Mouse (Mus musculus) heart, adult 2 months (tissue): ENCODE measurements around the gene Ern1. TPM values are rescaled to one million over a fixed set of nuclear protein-coding genes. Genes with fewer than 3 reads are reported as not detected.

Experiments used
- DNase-seq, 2 experiments: peaks; one replicate each; pipeline ENCODE4 v3.0.0; 2021
- H3K27ac ChIP-seq: fragments of 200-600 bp; 2 replicates; pipeline ENCODE4 v1.8.1; 2022
- H3K27me3 ChIP-seq: fragments of 200-500 bp; 2 replicates; pipeline ENCODE4 v1.6.1; 2012; ENCODE audit warnings: mild to moderate bottlenecking, low read length, inconsistent platforms, mixed read lengths; ENCODE audit not compliant: control insufficient read depth, insufficient read depth
- H3K36me3 ChIP-seq: fragments of 200-500 bp; 2 replicates; pipeline ENCODE4 v1.6.1; 2012; ENCODE audit warnings: low read length, inconsistent platforms; ENCODE audit not compliant: control insufficient read depth, insufficient read depth
- H3K4me1 ChIP-seq: fragments of 200-500 bp; 2 replicates; pipeline ENCODE4 v1.6.1; 2011; ENCODE audit warnings: low read length; ENCODE audit not compliant: control insufficient read depth, insufficient read depth
- H3K4me3 ChIP-seq: fragments of 200-600 bp; 2 replicates; pipeline ENCODE4 v1.8.1; 2022
- H3K79me2 ChIP-seq: fragments of 200-500 bp; replicated peaks from 2 replicates; pipeline ENCODE4 v1.6.1; 2012; ENCODE audit warnings: mild to moderate bottlenecking, inconsistent platforms, low read length, moderate library complexity, mixed read lengths; ENCODE audit not compliant: control insufficient read depth, insufficient read depth
- H3K9ac ChIP-seq: fragments of 200-500 bp; 2 replicates; pipeline ENCODE4 v1.6.1; 2012; ENCODE audit warnings: low read depth, mild to moderate bottlenecking, control low read depth, inconsistent platforms, low read length, mixed read lengths
- CTCF ChIP-seq: fragments of 200-600 bp; IDR thresholded peaks from 2 replicates; pipeline ENCODE4 v1.8.1; 2022; ENCODE audit warnings: antibody characterized with exemption, mild to moderate bottlenecking, moderate library complexity
- EP300 ChIP-seq: fragments of 200-500 bp; IDR thresholded peaks from 2 replicates; pipeline ENCODE4 v1.6.1; 2011; ENCODE audit warnings: low read depth, low read length, control low read depth; ENCODE audit not compliant: insufficient read depth
- POLR2A ChIP-seq: fragments of 200-500 bp; IDR thresholded peaks from 2 replicates; pipeline ENCODE4 v1.6.1; 2011; ENCODE audit warnings: mild to moderate bottlenecking, low read depth, low read length, control low read depth; ENCODE audit not compliant: insufficient read depth
- WGBS: fragments of 180-500 bp; shearing (Covaris S2); methylation state at CpG from one replicate; pipeline ENCODE4 v1.1.7; 2018; 5-methylcytosine and 5-hydroxymethylcytosine counted together
- intact Hi-C: fragments of 180-260 bp; cut with DNase I; formaldehyde crosslinking; loops from one replicate; pipeline ENCODE4 v1.15.1; 2025
- polyA plus RNA-seq: library from polyadenylated mRNA; depleted of rRNA; stranded (reverse); fragments of >200 nt; gene quantifications from 2 replicates; pipeline ENCODE4 v1.2.3, GENCODE M21; 2012
- total RNA-seq, 2 experiments: library from RNA; stranded (reverse); gene quantifications; 2 replicates each; pipeline ENCODE4 v1.2.3; 2021

The Ern1 gene
- total and polyA plus RNA-seq, 3 experiments, result 6.4 to 13.9 (median 10.2) TPM

GRCm38 (mm10) chr11:106464681-106465544, 22.7 kb downstream of the Ern1 start:
- peaks cover 5% of the 10 kb centered on the region; the same call in 1 of the 2 replicates for H3K36me3 ChIP-seq
- H3K79me2 ChIP-seq, result no peaks in the 10 kb centered on the region
- WGBS, result 82% methylated on average over 4 of the region's 4 CpGs
- no peaks in the 10 kb centered on the region; the same call in none of the 2 replicates for H3K4me1 ChIP-seq
- TF ChIP-seq CTCF, result no peak
- TF ChIP-seq EP300, result no peak
- TF ChIP-seq POLR2A, result no peak
- no peak overlapping the region for H3K4me3 ChIP-seq
- H3K27ac ChIP-seq, result no peak overlapping the region
- H3K27me3 ChIP-seq, result no peaks in the 10 kb centered on the region
- intact Hi-C loops, result no loop called here
- no peak for DNase-seq
- no peak overlapping the region for H3K9ac ChIP-seq

DNA sequence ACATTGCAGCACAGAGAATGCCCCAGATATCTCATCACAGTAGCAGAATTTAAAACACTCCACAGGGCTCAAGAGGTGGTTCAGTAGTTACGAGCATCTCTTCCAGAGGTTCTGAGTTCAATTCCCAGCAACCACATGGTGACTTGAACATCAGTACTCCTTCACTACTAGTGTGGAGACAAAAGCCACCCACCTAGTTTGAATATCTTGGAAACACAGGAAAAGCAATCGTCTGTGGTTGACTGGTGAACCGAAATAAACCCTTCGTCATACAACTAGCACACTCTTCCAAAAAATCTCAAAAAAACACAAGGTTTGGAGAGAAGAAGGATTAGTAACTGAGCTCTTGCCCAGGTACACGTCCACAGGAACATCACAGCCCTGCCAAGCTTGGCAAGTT, 23.8 kb downstream of the Ern1 start:
- WGBS, result 56% methylated on average over 5 of the region's 5 CpGs
- Histone ChIP-seq H3K27ac (no peak overlapping the region), H3K9ac (no peak overlapping the region), H3K79me2 (peaks cover 1% of the 10 kb centered on the region; the same call in 1 of the 2 replicates), H3K27me3 (no peaks in the 10 kb centered on the region), H3K36me3 (peaks cover 5% of the 10 kb centered on the region; the same call in 1 of the 2 replicates), H3K4me3 (no peak overlapping the region), H3K4me1 (peaks cover 1% of the 10 kb centered on the region)
- TF ChIP-seq CTCF, result no peak
- no peak for TF ChIP-seq POLR2A
- no peak for TF ChIP-seq EP300
- DNase-seq, result no peak
- intact Hi-C loops, result no loop called here

DNA sequence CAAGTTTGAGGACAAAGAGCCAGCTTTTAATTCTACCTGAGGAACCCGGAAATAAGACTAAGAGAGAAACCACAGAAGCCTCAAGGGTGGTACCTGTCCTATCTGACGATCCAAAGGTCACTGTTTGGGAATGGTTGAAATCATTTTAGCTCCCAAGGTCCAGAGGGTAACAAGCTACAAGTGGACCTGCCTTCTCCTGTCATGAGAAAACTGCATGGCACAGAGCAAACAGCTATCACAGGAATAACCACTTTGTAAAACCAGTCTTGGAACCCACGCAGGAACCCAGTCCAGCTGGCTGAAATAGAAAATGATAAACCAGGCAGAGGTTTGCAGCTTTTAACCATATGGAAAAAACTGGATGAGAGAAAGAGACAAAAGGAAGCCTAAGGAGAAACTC, 25.3 kb downstream of the Ern1 start:
- Histone ChIP-seq H3K9ac (no peak overlapping the region), H3K36me3 (peaks cover 11% of the 10 kb centered on the region), H3K4me1 (peaks cover 5% of the 10 kb centered on the region), H3K27me3 (no peaks in the 10 kb centered on the region), H3K79me2 (peaks cover 2% of the 10 kb centered on the region; the same call in 1 of the 2 replicates), H3K27ac (0 out of 2 replicates have a peak overlapping the region, but pooled peaks have one; percentile 24), H3K4me3 (no peak overlapping the region)
- DNase-seq, result no peak
- intact Hi-C loops, result no loop called here
- 50% methylated on average over 3 of the region's 3 CpGs for WGBS
- TF ChIP-seq CTCF, result no peak
- TF ChIP-seq EP300, result no peak
- TF ChIP-seq POLR2A, result no peak

- Histone ChIP-seq H3K9ac (no peak overlapping the region), H3K79me2 (peaks cover 2% of the 10 kb centered on the region; the same call in 1 of the 2 replicates), H3K4me3 (no peak overlapping the region), H3K36me3 (peaks cover 11% of the 10 kb centered on the region), H3K27me3 (no peaks in the 10 kb centered on the region), H3K27ac (no peak overlapping the region), H3K4me1 (peaks cover 5% of the 10 kb centered on the region)
- intact Hi-C loops, result no loop called here
- WGBS, result 74% methylated on average over 5 of the region's 5 CpGs
- TF ChIP-seq POLR2A (no peak), EP300 (no peak), CTCF (no peak)
- DNase-seq, result no peak
Observed at GRCm38 (mm10) chr11:106461145-106461932, 26.3 kb downstream of the Ern1 start.

DNA sequence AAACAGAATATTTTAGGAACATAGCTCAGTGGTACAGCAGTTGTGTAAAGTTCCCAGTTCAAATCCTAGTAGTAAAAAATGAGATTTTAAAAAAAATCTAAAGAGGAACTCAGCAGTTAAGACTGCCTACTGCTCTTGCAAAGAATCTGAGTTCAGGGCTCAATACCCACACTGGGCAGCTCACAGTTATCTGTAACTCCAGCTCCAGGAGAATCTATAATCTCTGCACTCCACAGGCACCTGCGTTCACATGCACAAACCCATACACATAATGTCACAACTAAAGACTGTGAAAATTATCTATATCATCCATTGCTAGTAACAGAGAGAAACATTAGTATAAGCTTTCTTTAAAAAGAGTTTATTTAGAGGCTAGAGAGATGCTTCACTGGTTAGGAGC, 27.0 kb downstream of the Ern1 start:
- WGBS, result 98% methylated on average over 1 of the region's 1 CpGs
- H3K4me3 ChIP-seq, result no peak overlapping the region

DNA sequence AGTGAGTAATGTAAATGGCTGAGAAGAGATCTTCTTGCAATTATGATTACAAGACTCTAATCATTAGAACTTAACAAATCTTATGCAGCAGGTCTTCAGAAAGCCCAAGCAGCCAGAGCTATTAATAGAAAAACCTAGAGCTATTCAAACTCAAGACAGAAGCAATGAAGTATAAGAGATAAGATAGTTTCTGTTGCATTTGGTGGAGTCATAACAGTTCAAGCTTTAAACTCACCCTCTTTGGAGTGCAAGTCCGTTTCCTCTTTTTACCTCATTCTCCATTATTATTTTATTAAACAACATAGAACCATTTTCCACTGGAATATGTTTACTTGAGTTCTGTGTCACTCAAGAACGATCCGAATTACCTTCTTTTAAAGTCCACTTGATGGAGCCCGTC, 29.1 kb downstream of the Ern1 start:
- H3K9ac ChIP-seq, result no peak overlapping the region
- H3K4me3 ChIP-seq, result no peak overlapping the region
- peaks cover 5% of the 10 kb centered on the region for H3K4me1 ChIP-seq
- H3K79me2 ChIP-seq, result peaks cover 2% of the 10 kb centered on the region; the same call in 1 of the 2 replicates
- peaks cover 11% of the 10 kb centered on the region for H3K36me3 ChIP-seq
- TF ChIP-seq POLR2A (no peak), CTCF (no peak), EP300 (no peak)
- 80% methylated on average over 4 of the region's 4 CpGs for WGBS
- H3K27me3 ChIP-seq, result no peaks in the 10 kb centered on the region
- DNase-seq, result no peak
- intact Hi-C loops, result no loop called here
- no peak overlapping the region for H3K27ac ChIP-seq

More for the DNA sequence above, 27.0 kb downstream of the Ern1 start:
- H3K36me3 ChIP-seq, result peaks cover 11% of the 10 kb centered on the region
- intact Hi-C loops, result no loop called here
- DNase-seq, result no peak
- H3K79me2 ChIP-seq, result peaks cover 2% of the 10 kb centered on the region; the same call in 1 of the 2 replicates
- H3K27ac ChIP-seq, result no peak overlapping the region
- no peak overlapping the region for H3K9ac ChIP-seq
- H3K4me1 ChIP-seq, result peaks cover 5% of the 10 kb centered on the region
- H3K27me3 ChIP-seq, result no peaks in the 10 kb centered on the region
- TF ChIP-seq EP300 (no peak), CTCF (no peak), POLR2A (no peak)
